Mouse (Mus musculus) C2C12 (cell line): ENCODE data around the gene Erc1. TPM values are rescaled to one million over a fixed set of nuclear protein-coding genes. Genes with fewer than 3 reads are reported as not detected.

Source experiments
- H3K27me3 ChIP-seq: one replicate; pipeline ENCODE4 v1.6.1; 2011; ENCODE audit not compliant: control insufficient read depth, insufficient read depth, insufficient read length
- H3K36me3 ChIP-seq: one replicate; pipeline ENCODE4 v1.6.1; 2011; ENCODE audit not compliant: control insufficient read depth, insufficient read depth
- H3K4me3 ChIP-seq: one replicate; pipeline ENCODE4 v1.5.1; 2011; ENCODE audit warnings: mild to moderate bottlenecking, control low read depth; ENCODE audit not compliant: poor library complexity, insufficient read depth, severe bottlenecking
- H3K79me2 ChIP-seq: one replicate; pipeline ENCODE4 v1.6.1; 2011; ENCODE audit not compliant: control insufficient read depth, insufficient read depth
- H3K79me3 ChIP-seq: one replicate; pipeline ENCODE4 v1.6.1; 2011; ENCODE audit warnings: low read depth, control low read depth
- H3ac ChIP-seq: one replicate; pipeline ENCODE3; 2011; ENCODE audit warnings: low read depth; ENCODE audit not compliant: control insufficient read depth, insufficient read length
- CEBPB ChIP-seq: IDR thresholded peaks from one replicate; pipeline ENCODE4 v1.6.1; 2011; ENCODE audit warnings: low read depth, mild to moderate bottlenecking, control low read depth, moderate library complexity
- CTCF ChIP-seq: IDR thresholded peaks from one replicate; pipeline ENCODE4 v1.5.1; 2011; ENCODE audit not compliant: control insufficient read depth, insufficient read depth, insufficient read length
- FOSL1 ChIP-seq: IDR thresholded peaks from one replicate; pipeline ENCODE4 v1.8.0; 2011; ENCODE audit warnings: mild to moderate bottlenecking, low read length; ENCODE audit not compliant: poor library complexity, insufficient read depth, severe bottlenecking
- MAX ChIP-seq: IDR thresholded peaks from one replicate; pipeline ENCODE4 v1.6.1; 2011; ENCODE audit warnings: mild to moderate bottlenecking, control low read depth
- MYOD1 ChIP-seq: IDR thresholded peaks from one replicate; pipeline ENCODE4 v1.6.1; 2011; ENCODE audit warnings: low read depth; ENCODE audit not compliant: control insufficient read depth, insufficient read length
- MYOG ChIP-seq: IDR thresholded peaks from one replicate; pipeline ENCODE4 v1.6.1; 2011; ENCODE audit not compliant: control insufficient read depth, insufficient read length; ENCODE audit errors: extremely low read depth
- USF1 ChIP-seq: IDR thresholded peaks from one replicate; pipeline ENCODE4 v1.6.1; 2011; ENCODE audit warnings: low read depth, mild to moderate bottlenecking, control low read depth, moderate library complexity
- polyA plus RNA-seq: library from polyadenylated mRNA; unstranded; fragments of >200 nt; fragmentation: generic; extraction: Trizol; gene quantifications from one replicate; pipeline ENCODE4 v1.2.1, GENCODE M21; 2012; ENCODE audit warnings: missing spikeins

The Erc1 gene
- polyA plus RNA-seq, 1 experiment: 10.2 TPM

GRCm38 (mm10) chr6:119643178-119643728, 204.7 kb downstream of the Erc1 start:
- Histone ChIP-seq H3K4me3 (no peak overlapping the region), H3K36me3 (no peaks in the 10 kb centered on the region), H3K79me2 (no peaks in the 10 kb centered on the region), H3ac (no peak overlapping the region), H3K27me3 (no peaks in the 10 kb centered on the region), H3K79me3 (no peaks in the 10 kb centered on the region)
- TF ChIP-seq USF1 (no peak), MYOG (no peak), MYOD1 (no peak), MAX (no peak), CTCF (no peak), CEBPB (no peak), FOSL1 (no peak)

GRCm38 (mm10) chr6:119642718-119643117, 205.2 kb downstream of the Erc1 start:
- H3K4me3 ChIP-seq: no peak overlapping the region
- no peaks in the 10 kb centered on the region for H3K27me3 ChIP-seq
- no peak overlapping the region for H3ac ChIP-seq
- H3K79me2 ChIP-seq: no peaks in the 10 kb centered on the region
- no peaks in the 10 kb centered on the region for H3K79me3 ChIP-seq
- TF ChIP-seq FOSL1 (peak; percentile 11), MYOG (no peak)
- no peaks in the 10 kb centered on the region for H3K36me3 ChIP-seq

DNA sequence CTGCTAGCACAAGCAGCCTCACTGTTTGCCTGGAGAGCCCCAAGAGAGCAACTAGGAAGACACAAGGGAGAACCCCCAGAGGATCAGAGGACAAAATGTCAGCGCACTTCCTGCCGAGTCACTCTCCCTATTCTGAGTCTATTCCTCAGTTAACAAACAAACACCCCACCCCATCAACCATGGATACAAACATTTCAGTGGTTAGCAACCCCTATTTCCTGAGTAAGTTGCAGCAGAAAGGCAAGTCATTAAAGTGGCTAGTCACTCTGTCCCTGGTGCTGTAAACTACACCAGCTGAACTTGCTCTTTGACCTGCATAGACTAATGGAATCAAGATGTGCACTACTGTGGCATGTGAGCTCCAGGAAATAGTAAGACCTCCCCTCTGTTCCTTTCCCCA, 212.3 kb downstream of the Erc1 start:
- Histone ChIP-seq H3K79me3 (no peaks in the 10 kb centered on the region), H3K36me3 (no peaks in the 10 kb centered on the region), H3K27me3 (no peaks in the 10 kb centered on the region), H3ac (no peak overlapping the region), H3K79me2 (no peaks in the 10 kb centered on the region), H3K4me3 (no peak overlapping the region)
- TF ChIP-seq MAX (no peak), FOSL1 (no peak), USF1 (no peak), CTCF (no peak), MYOG (no peak), MYOD1 (no peak), CEBPB (no peak)

- TF ChIP-seq MYOG: no peak
- no peak for TF ChIP-seq USF1
- no peak for TF ChIP-seq MYOD1
- no peak for TF ChIP-seq CEBPB
- no peak for TF ChIP-seq MAX
- TF ChIP-seq FOSL1: no peak
- no peak for TF ChIP-seq CTCF
- peaks cover 7% of the 10 kb centered on the region for H3K36me3 ChIP-seq
- no peaks in the 10 kb centered on the region for H3K79me3 ChIP-seq
- H3K79me2 ChIP-seq: no peaks in the 10 kb centered on the region
- no peak overlapping the region for H3K4me3 ChIP-seq
- H3K27me3 ChIP-seq: no peaks in the 10 kb centered on the region
- no peak overlapping the region for H3ac ChIP-seq
Measured at GRCm38 (mm10) chr6:119630622-119631021, 217.3 kb downstream of the Erc1 start.

DNA sequence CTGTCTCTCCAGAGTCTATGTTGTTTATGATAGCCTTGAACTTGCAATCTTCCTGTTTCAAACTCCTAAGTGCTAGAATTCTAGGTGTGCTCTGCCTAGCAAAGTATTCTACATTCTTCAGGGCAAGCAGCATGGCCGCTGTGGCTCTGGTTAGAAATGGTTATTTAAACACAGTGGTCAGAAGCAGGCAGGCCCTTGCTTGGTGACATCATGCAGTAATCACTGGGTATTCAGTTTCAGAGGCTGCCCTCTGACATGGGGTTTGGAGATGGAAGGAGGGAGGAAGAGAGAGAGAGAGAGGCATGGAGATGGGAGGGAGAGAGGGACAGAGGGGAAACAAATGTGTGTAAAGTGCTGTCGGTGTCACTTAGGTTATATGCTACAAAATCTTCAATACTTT, 246.6 kb downstream of the Erc1 start:
- TF ChIP-seq CEBPB: no peak
- H3K36me3 ChIP-seq: no peaks in the 10 kb centered on the region
- no peak overlapping the region for H3ac ChIP-seq
- H3K79me2 ChIP-seq: no peaks in the 10 kb centered on the region
- H3K27me3 ChIP-seq: no peaks in the 10 kb centered on the region
- no peaks in the 10 kb centered on the region for H3K79me3 ChIP-seq
- H3K4me3 ChIP-seq: no peak overlapping the region

- peaks cover 6% of the 10 kb centered on the region for H3K36me3 ChIP-seq
- TF ChIP-seq USF1 (no peak), CEBPB (no peak), MYOD1 (no peak), FOSL1 (no peak), MYOG (no peak), CTCF (no peak)
- no peaks in the 10 kb centered on the region for H3K79me3 ChIP-seq
- no peak overlapping the region for H3K4me3 ChIP-seq
- no peaks in the 10 kb centered on the region for H3K27me3 ChIP-seq
- no peak overlapping the region for H3ac ChIP-seq
- H3K79me2 ChIP-seq: no peaks in the 10 kb centered on the region
Measured at GRCm38 (mm10) chr6:119595440-119595839, 252.5 kb downstream of the Erc1 start.
